In genomic region chr8:3261101-3261500, GRCm38 (mm10) we compare ENCODE assay signal across 18 mouse cellular contexts.
"Had no signal": no experiment of that assay in that cellular context is flagged by ENCODE, and none has a peak within 500 bp of the region (broad histone marks: within the 10 kb centered on the region; RNA-seq: fewer than 3 reads in every experiment).

No protein-coding gene starts in this region.

- H3K27ac ChIP-seq: kidney, postnatal 0 days; left cerebral cortex, adult 2 months; liver, embryonic 14.5 days; midbrain, embryonic 10.5 days; midbrain, embryonic 13.5 days; neural tube, embryonic 13.5 days had no signal

- DNase-seq: kidney, postnatal 25 days; layer of hippocampus, adult 9-11 months; layer of hippocampus, postnatal 36 days; lung, adult 2 months; retina, postnatal 1 day; right cerebral cortex, postnatal 4 days; thymus, postnatal 25 days had no signal

- H3K9ac ChIP-seq: liver, embryonic 14.5 days; midbrain, embryonic 13.5 days; neural tube, embryonic 13.5 days had no signal

- H3K9me3 ChIP-seq: megakaryocyte, embryonic 14.5 days; midbrain, embryonic 13.5 days; neural tube, embryonic 13.5 days had no signal

- ATAC-seq: inflammation-experienced regulatory T-cells, adult 6 months; midbrain, embryonic 16.5 days had no signal

- H3K4me2 ChIP-seq: midbrain, embryonic 13.5 days; neural tube, embryonic 13.5 days had no signal

- H3K4me3 ChIP-seq: layer of hippocampus, adult 2 months; left cerebral cortex, adult 2 months; midbrain, embryonic 10.5 days; midbrain, embryonic 13.5 days; myocyte; neural tube, embryonic 13.5 days had no signal

- H3K27me3 ChIP-seq: megakaryocyte, embryonic 14.5 days; midbrain, embryonic 13.5 days; neural tube, embryonic 13.5 days had no signal
